Mouse (Mus musculus): ENCODE measurements around the gene Endov. TPM values are rescaled to one million over a fixed set of nuclear protein-coding genes. Genes with fewer than 3 reads are reported as not detected.
A peak's percentile ranks its signal among the peaks of the same experiment; 100 is the strongest.

The Endov gene
- polyA plus RNA-seq, 1 experiment = 15.4 TPM

GRCm38 (mm10) chr11:119496147-119496546 is 5.0 kb downstream of the Endov start:
- WGBS = 29% methylated on average over 5 of the region's 5 CpGs
- no peak for DNase-seq
- Histone ChIP-seq H3K4me1 (ENCODE audit: control insufficient read depth, insufficient read depth, low read length) (peaks cover 36% of the 10 kb centered on the region), H3K4me3 (replicated peaks; ENCODE audit: insufficient read depth, low read depth, low read length) (no peak overlapping the region), H3K27ac (ENCODE audit: insufficient read depth, low read length) (no peak overlapping the region), H3K27me3 (ENCODE audit: control insufficient read depth, insufficient read depth, low read length) (no peaks in the 10 kb centered on the region)
- no peak for TF ChIP-seq CTCF (IDR thresholded peaks at IDR 0.05; ENCODE audit: borderline replicate concordance, insufficient read depth, low read depth, low read length)
- TF ChIP-seq POLR2A (IDR thresholded peaks at IDR 0.05; ENCODE audit: borderline replicate concordance, insufficient read depth, low read length) = no peak

DNA sequence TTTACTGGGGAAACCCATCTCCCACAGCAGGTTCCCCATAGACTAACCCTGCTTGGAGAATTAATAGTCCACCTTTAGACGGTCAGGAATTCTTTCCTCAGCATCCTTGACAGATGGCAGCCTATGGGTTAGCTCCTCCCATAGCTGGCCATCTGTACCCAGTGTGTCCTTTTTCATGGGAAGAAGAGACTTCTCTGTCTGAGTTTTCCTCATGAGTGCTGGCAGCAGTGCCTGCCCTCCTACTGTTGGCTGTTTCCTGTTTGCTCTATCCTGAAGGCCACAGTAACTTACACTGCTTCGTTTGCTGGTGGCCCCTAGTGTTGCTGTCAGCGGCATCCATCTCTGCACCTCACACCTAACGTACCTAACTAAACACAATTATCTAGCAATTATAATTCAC is 6.3 kb downstream of the Endov start:
- peak; percentile 62 to 82 for DNase-seq
- peak overlapping the region; percentile 57 for H3K27ac ChIP-seq (ENCODE audit: insufficient read depth, low read length)
- 7% methylated on average over 4 of the region's 4 CpGs for WGBS
- H3K4me1 ChIP-seq (ENCODE audit: control insufficient read depth, insufficient read depth, low read length) = peaks cover 36% of the 10 kb centered on the region
- TF ChIP-seq POLR2A (IDR thresholded peaks at IDR 0.05; ENCODE audit: borderline replicate concordance, insufficient read depth, low read length) (no peak; the same call in 1 of the 2 replicates), CTCF (IDR thresholded peaks at IDR 0.05; ENCODE audit: borderline replicate concordance, insufficient read depth, low read depth, low read length) (no peak)
- no peak overlapping the region for H3K4me3 ChIP-seq (replicated peaks; ENCODE audit: insufficient read depth, low read depth, low read length)
- no peaks in the 10 kb centered on the region for H3K27me3 ChIP-seq (ENCODE audit: control insufficient read depth, insufficient read depth, low read length)

- WGBS = 54% methylated on average over 4 of the region's 4 CpGs
- no peak for DNase-seq
- no peak overlapping the region for H3K27ac ChIP-seq (ENCODE audit: insufficient read depth, low read length)
- peaks cover 42% of the 10 kb centered on the region for H3K4me1 ChIP-seq (ENCODE audit: control insufficient read depth, insufficient read depth, low read length)
- H3K27me3 ChIP-seq (ENCODE audit: control insufficient read depth, insufficient read depth, low read length) = no peaks in the 10 kb centered on the region
- H3K4me3 ChIP-seq (replicated peaks; ENCODE audit: insufficient read depth, low read depth, low read length) = no peak overlapping the region
- no peak for TF ChIP-seq CTCF (IDR thresholded peaks at IDR 0.05; ENCODE audit: borderline replicate concordance, insufficient read depth, low read depth, low read length)
- no peak for TF ChIP-seq POLR2A (IDR thresholded peaks at IDR 0.05; ENCODE audit: borderline replicate concordance, insufficient read depth, low read length)
Measured at GRCm38 (mm10) chr11:119499297-119499696, 8.2 kb downstream of the Endov start.

- 79% methylated on average over 2 of the region's 2 CpGs for whole genome bisulfite sequencing
- Histone ChIP-seq H3K4me1 (ENCODE audit: control insufficient read depth, insufficient read depth, low read length) (peaks cover 42% of the 10 kb centered on the region), H3K27ac (ENCODE audit: insufficient read depth, low read length) (no peak overlapping the region), H3K4me3 (replicated peaks; ENCODE audit: insufficient read depth, low read depth, low read length) (no peak overlapping the region), H3K27me3 (ENCODE audit: control insufficient read depth, insufficient read depth, low read length) (no peaks in the 10 kb centered on the region)
- TF ChIP-seq CTCF (IDR thresholded peaks at IDR 0.05; ENCODE audit: borderline replicate concordance, insufficient read depth, low read depth, low read length) = no peak
- no peak for TF ChIP-seq POLR2A (IDR thresholded peaks at IDR 0.05; ENCODE audit: borderline replicate concordance, insufficient read depth, low read length)
- no peak for DNase-seq
Measured at GRCm38 (mm10) chr11:119500011-119500410, 8.9 kb downstream of the Endov start.

GRCm38 (mm10) chr11:119503675-119504074 is 12.5 kb downstream of the Endov start:
- H3K27me3 ChIP-seq (ENCODE audit: control insufficient read depth, insufficient read depth, low read length) = no peaks in the 10 kb centered on the region
- TF ChIP-seq POLR2A (IDR thresholded peaks at IDR 0.05; ENCODE audit: borderline replicate concordance, insufficient read depth, low read length) = no peak
- TF ChIP-seq CTCF (IDR thresholded peaks at IDR 0.05; ENCODE audit: borderline replicate concordance, insufficient read depth, low read depth, low read length) = peak; percentile 99
- no peak overlapping the region for H3K27ac ChIP-seq (ENCODE audit: insufficient read depth, low read length)
- peaks cover 25% of the 10 kb centered on the region for H3K4me1 ChIP-seq (ENCODE audit: control insufficient read depth, insufficient read depth, low read length)
- H3K4me3 ChIP-seq (replicated peaks; ENCODE audit: insufficient read depth, low read depth, low read length) = no peak overlapping the region
- peak; percentile 84 to 91 for DNase-seq

DNA sequence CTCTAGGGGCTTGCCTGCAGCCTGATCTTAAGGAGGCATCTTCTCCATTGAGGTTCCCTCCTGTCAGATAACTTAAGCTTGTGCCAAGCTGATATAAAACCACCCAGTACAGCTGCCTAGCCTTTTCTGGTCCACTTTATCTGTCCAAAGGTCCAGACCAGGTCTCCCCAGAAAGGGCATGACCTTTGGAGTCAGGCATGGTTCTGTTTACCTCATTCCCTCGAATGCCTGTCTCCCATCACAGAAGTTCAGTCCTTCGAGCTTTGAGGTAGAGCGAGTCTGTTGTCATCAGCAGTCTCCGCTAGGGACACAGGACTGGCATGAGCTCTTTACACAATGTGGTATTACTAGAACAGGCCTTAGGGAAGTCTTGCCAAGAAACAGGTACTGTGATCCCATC is 15.2 kb downstream of the Endov start:
- DNase-seq = no peak
- Histone ChIP-seq H3K4me3 (replicated peaks; ENCODE audit: insufficient read depth, low read depth, low read length) (no peak overlapping the region), H3K27me3 (ENCODE audit: control insufficient read depth, insufficient read depth, low read length) (no peaks in the 10 kb centered on the region), H3K27ac (ENCODE audit: insufficient read depth, low read length) (no peak overlapping the region), H3K4me1 (ENCODE audit: control insufficient read depth, insufficient read depth, low read length) (peaks cover 10% of the 10 kb centered on the region)
- WGBS = 94% methylated on average over 4 of the region's 4 CpGs
- TF ChIP-seq POLR2A (IDR thresholded peaks at IDR 0.05; ENCODE audit: borderline replicate concordance, insufficient read depth, low read length) = no peak
- TF ChIP-seq CTCF (IDR thresholded peaks at IDR 0.05; ENCODE audit: borderline replicate concordance, insufficient read depth, low read depth, low read length) = no peak

DNA sequence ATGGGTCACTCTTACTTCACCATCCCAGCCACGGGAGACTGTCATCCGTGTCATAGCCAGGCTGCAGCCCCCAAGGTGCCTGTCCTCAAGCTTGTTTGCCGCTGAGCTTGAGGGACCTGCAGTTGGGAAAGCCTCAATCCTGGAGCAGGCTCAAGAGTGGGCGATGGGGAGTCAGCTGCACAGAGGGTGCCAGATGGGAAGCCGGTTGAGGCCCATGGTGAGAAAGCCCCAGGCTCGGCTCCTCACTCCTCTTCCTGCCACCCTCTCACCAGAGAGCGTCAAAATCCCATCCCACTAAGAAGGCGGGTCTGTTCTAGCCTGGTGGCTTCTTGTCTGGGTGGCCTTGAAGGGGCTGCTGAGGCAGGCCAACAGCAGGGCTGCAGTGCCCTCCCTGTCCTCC is 16.6 kb downstream of the Endov start:
- H3K27ac ChIP-seq (ENCODE audit: insufficient read depth, low read length) = no peak overlapping the region
- H3K4me1 ChIP-seq (ENCODE audit: control insufficient read depth, insufficient read depth, low read length) = peaks cover 10% of the 10 kb centered on the region
- no peak for DNase-seq
- no peak overlapping the region for H3K4me3 ChIP-seq (replicated peaks; ENCODE audit: insufficient read depth, low read depth, low read length)
- 61% methylated on average over 8 of the region's 8 CpGs for WGBS
- TF ChIP-seq CTCF (IDR thresholded peaks at IDR 0.05; ENCODE audit: borderline replicate concordance, insufficient read depth, low read depth, low read length) = no peak
- no peak for TF ChIP-seq POLR2A (IDR thresholded peaks at IDR 0.05; ENCODE audit: borderline replicate concordance, insufficient read depth, low read length)
- no peaks in the 10 kb centered on the region for H3K27me3 ChIP-seq (ENCODE audit: control insufficient read depth, insufficient read depth, low read length)

- Histone ChIP-seq H3K4me1 (ENCODE audit: control insufficient read depth, insufficient read depth, low read length) (peaks cover 17% of the 10 kb centered on the region), H3K4me3 (replicated peaks; ENCODE audit: insufficient read depth, low read depth, low read length) (no peak overlapping the region), H3K27ac (ENCODE audit: insufficient read depth, low read length) (no peak overlapping the region), H3K27me3 (ENCODE audit: control insufficient read depth, insufficient read depth, low read length) (no peaks in the 10 kb centered on the region)
- TF ChIP-seq POLR2A (IDR thresholded peaks at IDR 0.05; ENCODE audit: borderline replicate concordance, insufficient read depth, low read length) = no peak
- no peak for TF ChIP-seq CTCF (IDR thresholded peaks at IDR 0.05; ENCODE audit: borderline replicate concordance, insufficient read depth, low read depth, low read length)
- DNase-seq = no peak
- 61% methylated on average over 5 of the region's 5 CpGs for WGBS
Measured at GRCm38 (mm10) chr11:119509165-119509776, 18.1 kb downstream of the Endov start.

All from cerebellum, adult 2 months (tissue).